Mouse (Mus musculus): ENCODE measurements around the gene Atf4. TPM values are rescaled to one million over a fixed set of nuclear protein-coding genes. Genes with fewer than 3 reads are reported as not detected.
A peak's percentile ranks its signal among the peaks of the same experiment; 100 is the strongest.

Gene Atf4
- polyA plus RNA-seq, 1 experiment from 2014 or later: 104 TPM

GRCm38 (mm10) chr15:80255646-80256121 is 700 bp downstream of the Atf4 start:
- H3K9me3 ChIP-seq: no peaks in the 10 kb centered on the region
- peaks cover 59% of the 10 kb centered on the region for H3K4me1 ChIP-seq
- under 1% methylated on average over 51 of the region's 51 CpGs for WGBS
- H3K4me3 ChIP-seq: peak overlapping the region; percentile 100
- peak; percentile 91 for DNase-seq (ENCODE audit: low spot score)
- peaks cover 73% of the 10 kb centered on the region for H3K36me3 ChIP-seq (replicated peaks)
- peak overlapping the region; percentile 100 for H3K27ac ChIP-seq (replicated peaks)
- no peaks in the 10 kb centered on the region for H3K27me3 ChIP-seq (replicated peaks; ENCODE audit: low read depth, poor library complexity, severe bottlenecking)

GRCm38 (mm10) chr15:80256242-80256641 is 1.3 kb downstream of the Atf4 start:
- WGBS: 10% methylated on average over 16 of the region's 16 CpGs
- peak overlapping the region; percentile 100 for H3K27ac ChIP-seq (replicated peaks)
- peaks cover 59% of the 10 kb centered on the region for H3K4me1 ChIP-seq
- DNase-seq (ENCODE audit: low spot score): peak; percentile 24
- peaks cover 73% of the 10 kb centered on the region for H3K36me3 ChIP-seq (replicated peaks)
- H3K9me3 ChIP-seq: no peaks in the 10 kb centered on the region
- H3K27me3 ChIP-seq (replicated peaks; ENCODE audit: low read depth, poor library complexity, severe bottlenecking): no peaks in the 10 kb centered on the region
- H3K4me3 ChIP-seq: peak overlapping the region; percentile 100

GRCm38 (mm10) chr15:80256656-80257601 is 1.9 kb downstream of the Atf4 start:
- Histone ChIP-seq H3K36me3 (replicated peaks) (peaks cover 73% of the 10 kb centered on the region), H3K4me3 (peak overlapping the region; percentile 100), H3K4me1 (peaks cover 59% of the 10 kb centered on the region), H3K9me3 (no peaks in the 10 kb centered on the region), H3K27ac (replicated peaks) (peak overlapping the region; percentile 100), H3K27me3 (replicated peaks; ENCODE audit: low read depth, poor library complexity, severe bottlenecking) (no peaks in the 10 kb centered on the region)
- WGBS: 68% methylated on average over 12 of the region's 12 CpGs
- no peak for DNase-seq (ENCODE audit: low spot score)

GRCm38 (mm10) chr15:80257602-80258239 is 2.7 kb downstream of the Atf4 start:
- DNase-seq (ENCODE audit: low spot score): no peak
- 34% methylated on average over 4 of the region's 4 CpGs for WGBS
- H3K27me3 ChIP-seq (replicated peaks; ENCODE audit: low read depth, poor library complexity, severe bottlenecking): no peaks in the 10 kb centered on the region
- peaks cover 73% of the 10 kb centered on the region for H3K36me3 ChIP-seq (replicated peaks)
- H3K4me3 ChIP-seq: peak overlapping the region; percentile 100
- no peaks in the 10 kb centered on the region for H3K9me3 ChIP-seq
- H3K27ac ChIP-seq (replicated peaks): peak overlapping the region; percentile 61; the same call in 1 of the 2 replicates
- peaks cover 64% of the 10 kb centered on the region for H3K4me1 ChIP-seq

- Histone ChIP-seq H3K36me3 (replicated peaks) (peaks cover 68% of the 10 kb centered on the region), H3K4me3 (peak overlapping the region; percentile 28; the same call in 1 of the 2 replicates), H3K9me3 (no peaks in the 10 kb centered on the region), H3K4me1 (peaks cover 64% of the 10 kb centered on the region), H3K27me3 (replicated peaks; ENCODE audit: low read depth, poor library complexity, severe bottlenecking) (no peaks in the 10 kb centered on the region), H3K27ac (replicated peaks) (peak overlapping the region; percentile 61; the same call in 1 of the 2 replicates)
- DNase-seq (ENCODE audit: low spot score): peak; percentile 40
- WGBS: 63% methylated on average over 11 of the region's 11 CpGs
Measured at GRCm38 (mm10) chr15:80258240-80259170, 3.5 kb downstream of the Atf4 start.

- peaks cover 68% of the 10 kb centered on the region for H3K36me3 ChIP-seq (replicated peaks)
Measured at GRCm38 (mm10) chr15:80259406-80260045, 4.5 kb downstream of the Atf4 start.

GRCm38 (mm10) chr15:80260677-80261076 is 5.7 kb downstream of the Atf4 start:
- H3K9me3 ChIP-seq: no peaks in the 10 kb centered on the region
- no peaks in the 10 kb centered on the region for H3K27me3 ChIP-seq (replicated peaks; ENCODE audit: low read depth, poor library complexity, severe bottlenecking)
- H3K4me3 ChIP-seq: peak overlapping the region; percentile 5; the same call in 1 of the 2 replicates
- 14% methylated on average over 3 of the region's 3 CpGs for WGBS
- DNase-seq (ENCODE audit: low spot score): peak; percentile 85
- peaks cover 61% of the 10 kb centered on the region for H3K4me1 ChIP-seq
- no peak overlapping the region for H3K27ac ChIP-seq (replicated peaks)
- H3K36me3 ChIP-seq (replicated peaks): peaks cover 68% of the 10 kb centered on the region

More at GRCm38 (mm10) chr15:80259406-80260045, 4.5 kb downstream of the Atf4 start:
- H3K4me1 ChIP-seq: peaks cover 62% of the 10 kb centered on the region
- H3K4me3 ChIP-seq: peak overlapping the region; percentile 0; the same call in 1 of the 2 replicates
- H3K27ac ChIP-seq (replicated peaks): no peak overlapping the region; the same call in 1 of the 2 replicates
- DNase-seq (ENCODE audit: low spot score): no peak
- H3K9me3 ChIP-seq: no peaks in the 10 kb centered on the region
- 65% methylated on average over 8 of the region's 8 CpGs for WGBS
- no peaks in the 10 kb centered on the region for H3K27me3 ChIP-seq (replicated peaks; ENCODE audit: low read depth, poor library complexity, severe bottlenecking)

GRCm38 (mm10) chr15:80261100-80261499 is 6.1 kb downstream of the Atf4 start:
- peaks cover 64% of the 10 kb centered on the region for H3K36me3 ChIP-seq (replicated peaks)
- no peaks in the 10 kb centered on the region for H3K9me3 ChIP-seq
- DNase-seq (ENCODE audit: low spot score): no peak
- no peak overlapping the region for H3K27ac ChIP-seq (replicated peaks)
- WGBS: 84% methylated on average over 7 of the region's 7 CpGs
- H3K4me1 ChIP-seq: peaks cover 61% of the 10 kb centered on the region
- peak overlapping the region; percentile 5; the same call in 1 of the 2 replicates for H3K4me3 ChIP-seq
- no peaks in the 10 kb centered on the region for H3K27me3 ChIP-seq (replicated peaks; ENCODE audit: low read depth, poor library complexity, severe bottlenecking)

- peaks cover 36% of the 10 kb centered on the region for H3K36me3 ChIP-seq (replicated peaks)
- peaks cover 36% of the 10 kb centered on the region for H3K4me1 ChIP-seq
- peak; percentile 94 for DNase-seq (ENCODE audit: low spot score)
- H3K27me3 ChIP-seq (replicated peaks; ENCODE audit: low read depth, poor library complexity, severe bottlenecking): no peaks in the 10 kb centered on the region
- H3K27ac ChIP-seq (replicated peaks): peak within 1 kb of the TSS; percentile 88
- no peaks in the 10 kb centered on the region for H3K9me3 ChIP-seq
- 2% methylated on average over 66 of the region's 66 CpGs for WGBS
- H3K4me3 ChIP-seq: peak within 1 kb of the TSS; percentile 98
Measured at GRCm38 (mm10) chr15:80263610-80264575, 8.9 kb downstream of the Atf4 start, which contains the start of gene Rps19bp1. Gene Rps19bp1 (minus strand): TSS chr15:80264315.

- peak; percentile 77 for DNase-seq (ENCODE audit: low spot score)
- Histone ChIP-seq H3K4me3 (no peak overlapping the region), H3K27me3 (replicated peaks; ENCODE audit: low read depth, poor library complexity, severe bottlenecking) (no peaks in the 10 kb centered on the region), H3K9me3 (peaks cover 7% of the 10 kb centered on the region), H3K27ac (replicated peaks) (no peak overlapping the region), H3K4me1 (peaks cover 25% of the 10 kb centered on the region), H3K36me3 (replicated peaks) (peaks cover 12% of the 10 kb centered on the region)
- under 1% methylated on average over 2 of the region's 2 CpGs for WGBS
Measured at GRCm38 (mm10) chr15:80266281-80266680, 11.3 kb downstream of the Atf4 start.

Data from embryonic facial prominence, embryonic 10.5 days (tissue).